Mouse (Mus musculus) neural tube, embryonic 14.5 days (tissue): Measurements from ENCODE around the gene Sap18b. TPM values are rescaled to one million over a fixed set of nuclear protein-coding genes. Genes with fewer than 3 reads are reported as not detected.
A peak's percentile ranks its signal among the peaks of the same experiment; 100 is the strongest.

ENCODE experiments used
- ATAC-seq: fragments of 200-750 bp; cut with Nextera tagmentation; 2 replicates; pipeline ENCODE4 v1.8.0; 2017; ENCODE audit warnings: low read depth, mild to moderate bottlenecking, moderate TSS enrichment, moderate library complexity
- H3K27ac ChIP-seq: fragments of 300-500 bp; sonication (generic); 2 replicates; pipeline ENCODE4 v1.5.1; 2014; ENCODE audit warnings: low read depth, mild to moderate bottlenecking, control low read depth, low read length, moderate library complexity, mixed read lengths
- H3K27me3 ChIP-seq: fragments of 300-500 bp; sonication (generic); 2 replicates; pipeline ENCODE4 v1.6.1; 2014; ENCODE audit warnings: low read length; ENCODE audit not compliant: control insufficient read depth, insufficient read depth
- H3K36me3 ChIP-seq: fragments of 300-500 bp; sonication (generic); 2 replicates; pipeline ENCODE4 v1.6.1; 2014; ENCODE audit warnings: low read length, mixed read lengths; ENCODE audit not compliant: control insufficient read depth, insufficient read depth
- H3K4me1 ChIP-seq: fragments of 300-500 bp; sonication (generic); 2 replicates; pipeline ENCODE4 v1.6.1; 2014; ENCODE audit warnings: low read length; ENCODE audit not compliant: control insufficient read depth, insufficient read depth
- H3K4me2 ChIP-seq: fragments of 300-500 bp; sonication (generic); 2 replicates; pipeline ENCODE4 v1.6.1; 2014; ENCODE audit warnings: mild to moderate bottlenecking, low read depth, low read length, control low read depth
- H3K4me3 ChIP-seq: fragments of 300-500 bp; sonication (generic); 2 replicates; pipeline ENCODE4 v1.5.1; 2014; ENCODE audit warnings: low read depth, low read length, control low read depth, mixed read lengths
- H3K9ac ChIP-seq: fragments of 300-500 bp; sonication (generic); replicated peaks from 2 replicates; pipeline ENCODE4 v1.6.1; 2014; ENCODE audit warnings: low read depth, mild to moderate bottlenecking, control low read depth, low read length, mixed read lengths
- H3K9me3 ChIP-seq: fragments of 300-500 bp; sonication (generic); 2 replicates; pipeline ENCODE4 v1.6.1; 2016; ENCODE audit warnings: low read length; ENCODE audit not compliant: control insufficient read depth
- WGBS: fragments of 180-500 bp; shearing (Covaris S2); extraction: QIAGEN DNeasy Blood & Tissue Kit; methylation state at CpG from one replicate; pipeline ENCODE4 v1.1.7; 2014; 5-methylcytosine and 5-hydroxymethylcytosine counted together
- polyA plus RNA-seq: library from polyadenylated mRNA; unstranded; fragments of >200 nt; fragmentation: Nextera tagmentation; extraction: Ambion mirVana; gene quantifications from 2 replicates; pipeline ENCODE4 v1.2.1, GENCODE M21; 2014

Gene Sap18b
- polyA plus RNA-seq, 1 experiment from 2014 or later = 244 TPM

- H3K9ac ChIP-seq = no peak overlapping the region
Observed at GRCm38 (mm10) chr8:95816044-95816708, 9.0 kb upstream of the Sap18b start.

GRCm38 (mm10) chr8:95817597-95817996, 7.5 kb upstream of the Sap18b start:
- Histone ChIP-seq H3K36me3 (no peaks in the 10 kb centered on the region), H3K9ac (no peak overlapping the region), H3K4me1 (no peaks in the 10 kb centered on the region), H3K4me3 (no peak overlapping the region), H3K27ac (no peak overlapping the region), H3K4me2 (no peak overlapping the region), H3K9me3 (no peaks in the 10 kb centered on the region), H3K27me3 (no peaks in the 10 kb centered on the region)
- WGBS = 70% methylated on average over 3 of the region's 3 CpGs
- no peak for ATAC-seq

More at GRCm38 (mm10) chr8:95816044-95816708, 9.0 kb upstream of the Sap18b start:
- ATAC-seq = no peak
- no peaks in the 10 kb centered on the region for H3K36me3 ChIP-seq
- no peak overlapping the region for H3K4me2 ChIP-seq
- H3K27me3 ChIP-seq = no peaks in the 10 kb centered on the region
- H3K27ac ChIP-seq = no peak overlapping the region
- H3K4me1 ChIP-seq = no peaks in the 10 kb centered on the region
- no peak overlapping the region for H3K4me3 ChIP-seq
- 51% methylated on average over 6 of the region's 6 CpGs for WGBS
- H3K9me3 ChIP-seq = no peaks in the 10 kb centered on the region

GRCm38 (mm10) chr8:95818211-95818610, 6.9 kb upstream of the Sap18b start:
- ATAC-seq = no peak
- H3K4me1 ChIP-seq = no peaks in the 10 kb centered on the region
- no peaks in the 10 kb centered on the region for H3K9me3 ChIP-seq
- 38% methylated on average over 1 of the region's 1 CpGs for WGBS
- H3K4me3 ChIP-seq = no peak overlapping the region
- H3K27me3 ChIP-seq = no peaks in the 10 kb centered on the region
- no peak overlapping the region for H3K27ac ChIP-seq
- no peak overlapping the region for H3K9ac ChIP-seq
- no peak overlapping the region for H3K4me2 ChIP-seq
- H3K36me3 ChIP-seq = no peaks in the 10 kb centered on the region

- Histone ChIP-seq H3K4me3 (no peak overlapping the region), H3K27me3 (no peaks in the 10 kb centered on the region), H3K27ac (no peak overlapping the region), H3K9me3 (no peaks in the 10 kb centered on the region), H3K9ac (no peak overlapping the region), H3K36me3 (no peaks in the 10 kb centered on the region), H3K4me2 (no peak overlapping the region), H3K4me1 (no peaks in the 10 kb centered on the region)
- no peak for ATAC-seq
- WGBS = 93% methylated on average over 6 of the region's 6 CpGs
Observed at GRCm38 (mm10) chr8:95821266-95821665, 3.9 kb upstream of the Sap18b start.

GRCm38 (mm10) chr8:95822096-95822495, 3.0 kb upstream of the Sap18b start:
- no peaks in the 10 kb centered on the region for H3K36me3 ChIP-seq
- no peak overlapping the region for H3K27ac ChIP-seq
- WGBS = 88% methylated on average over 5 of the region's 5 CpGs
- no peaks in the 10 kb centered on the region for H3K4me1 ChIP-seq
- H3K4me3 ChIP-seq = no peak overlapping the region
- H3K27me3 ChIP-seq = no peaks in the 10 kb centered on the region
- no peaks in the 10 kb centered on the region for H3K9me3 ChIP-seq
- no peak overlapping the region for H3K4me2 ChIP-seq
- ATAC-seq = no peak
- no peak overlapping the region for H3K9ac ChIP-seq

- no peak for ATAC-seq
- no peak overlapping the region for H3K4me2 ChIP-seq
- H3K9me3 ChIP-seq = no peaks in the 10 kb centered on the region
- H3K27ac ChIP-seq = no peak overlapping the region
- no peaks in the 10 kb centered on the region for H3K4me1 ChIP-seq
- no peaks in the 10 kb centered on the region for H3K27me3 ChIP-seq
- WGBS = 89% methylated on average over 3 of the region's 3 CpGs
- H3K4me3 ChIP-seq = no peak overlapping the region
- H3K36me3 ChIP-seq = no peaks in the 10 kb centered on the region
- H3K9ac ChIP-seq = no peak overlapping the region
Observed at GRCm38 (mm10) chr8:95822699-95823098, 2.4 kb upstream of the Sap18b start.

GRCm38 (mm10) chr8:95830144-95830543, 5.0 kb downstream of the Sap18b start:
- Histone ChIP-seq H3K27ac (no peak overlapping the region), H3K4me3 (no peak overlapping the region), H3K27me3 (no peaks in the 10 kb centered on the region), H3K36me3 (no peaks in the 10 kb centered on the region), H3K4me2 (no peak overlapping the region), H3K9me3 (no peaks in the 10 kb centered on the region), H3K9ac (no peak overlapping the region), H3K4me1 (peaks cover 5% of the 10 kb centered on the region; the same call in 1 of the 2 replicates)
- ATAC-seq = no peak
- WGBS = 88% methylated on average over 3 of the region's 3 CpGs

- peak; percentile 82; the same call in 1 of the 2 replicates for ATAC-seq
- Histone ChIP-seq H3K9me3 (no peaks in the 10 kb centered on the region), H3K4me3 (peak overlapping the region; percentile 22; the same call in 1 of the 2 replicates), H3K36me3 (peaks cover 3% of the 10 kb centered on the region; the same call in 1 of the 2 replicates), H3K27me3 (no peaks in the 10 kb centered on the region), H3K27ac (no peak overlapping the region), H3K9ac (0 out of 2 replicates have a peak overlapping the region, but pooled peaks have one; percentile 30), H3K4me2 (peak overlapping the region; percentile 30), H3K4me1 (peaks cover 5% of the 10 kb centered on the region; the same call in 1 of the 2 replicates)
- 15% methylated on average over 16 of the region's 16 CpGs for WGBS
Observed at GRCm38 (mm10) chr8:95832603-95833434, 7.7 kb downstream of the Sap18b start.
